Mouse (Mus musculus) testis, adult 2 months (tissue): ENCODE results near the gene Kalrn. TPM values are rescaled to one million over a fixed set of nuclear protein-coding genes. Genes with fewer than 3 reads are reported as not detected.

Experiments
- H3K27ac ChIP-seq: fragments of 200-500 bp; 2 replicates; pipeline ENCODE4 v1.5.1; 2012; ENCODE audit warnings: low read depth, low read length; ENCODE audit not compliant: control insufficient read depth, insufficient read depth
- H3K27me3 ChIP-seq: fragments of 200-500 bp; 2 replicates; pipeline ENCODE4 v1.6.1; 2012; ENCODE audit warnings: mild to moderate bottlenecking, low read length, moderate library complexity; ENCODE audit not compliant: control insufficient read depth, insufficient read depth
- H3K36me3 ChIP-seq: fragments of 200-500 bp; 2 replicates; pipeline ENCODE4 v1.6.1; 2012; ENCODE audit warnings: mild to moderate bottlenecking, low read length; ENCODE audit not compliant: control insufficient read depth, insufficient read depth
- H3K4me1 ChIP-seq: fragments of 200-500 bp; 2 replicates; pipeline ENCODE4 v1.6.1; 2012; ENCODE audit warnings: low read length; ENCODE audit not compliant: control insufficient read depth, insufficient read depth
- H3K4me3 ChIP-seq: fragments of 200-500 bp; 2 replicates; pipeline ENCODE4 v1.5.1; 2012; ENCODE audit warnings: low read depth, mild to moderate bottlenecking, low read length, moderate library complexity, mixed read lengths; ENCODE audit not compliant: control insufficient read depth
- CTCF ChIP-seq: fragments of 200-500 bp; IDR thresholded peaks from 2 replicates; pipeline ENCODE4 v1.5.1; 2012; ENCODE audit warnings: low read depth, mild to moderate bottlenecking, inconsistent platforms, low read length, moderate library complexity; ENCODE audit not compliant: control insufficient read depth, insufficient read depth, insufficient replicate concordance
- POLR2A ChIP-seq: fragments of 200-500 bp; IDR thresholded peaks from 2 replicates; pipeline ENCODE4 v1.6.1; 2012; ENCODE audit warnings: low read depth, mild to moderate bottlenecking, inconsistent platforms, low read length, moderate library complexity; ENCODE audit not compliant: control insufficient read depth
- polyA plus RNA-seq: library from polyadenylated mRNA; depleted of rRNA; stranded (reverse); fragments of >200 nt; gene quantifications from 2 replicates; pipeline ENCODE4 v1.2.3, GENCODE M21; 2012

Kalrn gene
- polyA plus RNA-seq, 1 experiment = 5.7 TPM

- no peaks in the 10 kb centered on the region for H3K27me3 ChIP-seq
- TF ChIP-seq CTCF (no peak), POLR2A (no peak)
- no peak overlapping the region for H3K4me3 ChIP-seq
- no peaks in the 10 kb centered on the region for H3K4me1 ChIP-seq
- H3K27ac ChIP-seq = no peak overlapping the region
- no peaks in the 10 kb centered on the region for H3K36me3 ChIP-seq
These were observed 470.6 kb downstream of the Kalrn start for GRCm38 (mm10) chr16:34102742-34103141.

- Histone ChIP-seq H3K27me3 (no peaks in the 10 kb centered on the region), H3K36me3 (no peaks in the 10 kb centered on the region), H3K4me1 (peaks cover 9% of the 10 kb centered on the region), H3K4me3 (no peak overlapping the region), H3K27ac (no peak overlapping the region)
- TF ChIP-seq CTCF = no peak
- TF ChIP-seq POLR2A = no peak
These were observed 473.5 kb downstream of the Kalrn start for GRCm38 (mm10) chr16:34099795-34100194.

GRCm38 (mm10) chr16:34095548-34096141 lies 477.7 kb downstream of the Kalrn start:
- Histone ChIP-seq H3K27ac (no peak overlapping the region), H3K4me1 (peaks cover 16% of the 10 kb centered on the region), H3K36me3 (no peaks in the 10 kb centered on the region), H3K4me3 (peak overlapping the region; percentile 19), H3K27me3 (no peaks in the 10 kb centered on the region)
- TF ChIP-seq POLR2A (no peak), CTCF (no peak)

- no peak overlapping the region for H3K4me3 ChIP-seq
- no peaks in the 10 kb centered on the region for H3K36me3 ChIP-seq
- no peak overlapping the region for H3K27ac ChIP-seq
- no peaks in the 10 kb centered on the region for H3K27me3 ChIP-seq
- H3K4me1 ChIP-seq = peaks cover 16% of the 10 kb centered on the region
- TF ChIP-seq POLR2A (no peak), CTCF (no peak)
These were observed 478.3 kb downstream of the Kalrn start for GRCm38 (mm10) chr16:34095093-34095465.

GRCm38 (mm10) chr16:34094446-34095092 lies 478.8 kb downstream of the Kalrn start:
- Histone ChIP-seq H3K27ac (no peak overlapping the region), H3K4me1 (peaks cover 19% of the 10 kb centered on the region), H3K27me3 (no peaks in the 10 kb centered on the region), H3K36me3 (no peaks in the 10 kb centered on the region), H3K4me3 (peak overlapping the region; percentile 37)
- TF ChIP-seq POLR2A = no peak
- no peak for TF ChIP-seq CTCF

GRCm38 (mm10) chr16:34093734-34094445 lies 479.4 kb downstream of the Kalrn start:
- H3K4me1 ChIP-seq = peaks cover 19% of the 10 kb centered on the region
- no peak for TF ChIP-seq POLR2A
- TF ChIP-seq CTCF = no peak
- H3K27me3 ChIP-seq = no peaks in the 10 kb centered on the region
- no peak overlapping the region; the same call in 1 of the 2 replicates for H3K4me3 ChIP-seq
- H3K27ac ChIP-seq = no peak overlapping the region
- H3K36me3 ChIP-seq = no peaks in the 10 kb centered on the region

- Histone ChIP-seq H3K36me3 (no peaks in the 10 kb centered on the region), H3K4me3 (no peak overlapping the region), H3K4me1 (peaks cover 9% of the 10 kb centered on the region), H3K27ac (no peak overlapping the region), H3K27me3 (no peaks in the 10 kb centered on the region)
- TF ChIP-seq CTCF (no peak), POLR2A (no peak)
These were observed 483.7 kb downstream of the Kalrn start for GRCm38 (mm10) chr16:34089528-34090095.
